Mouse (Mus musculus) forebrain, embryonic 16.5 days (tissue): Measurements from ENCODE around the gene Scarb2. TPM values are rescaled to one million over a fixed set of nuclear protein-coding genes. Genes with fewer than 3 reads are reported as not detected.
"Not testable (repeated sequence)": the region's sequence is repeated elsewhere in the genome, so short reads cannot be mapped to it uniquely, and the experiment has no call there.

Source experiments
- ATAC-seq: fragments of 200-750 bp; cut with Nextera tagmentation; 2 replicates; pipeline ENCODE4 v1.8.0; 2017; ENCODE audit warnings: mild to moderate bottlenecking, moderate library complexity
- H3K27ac ChIP-seq: fragments of 300-500 bp; sonication (generic); 2 replicates; pipeline ENCODE4 v1.5.1; 2014; ENCODE audit warnings: low read length, control low read depth
- H3K27me3 ChIP-seq: fragments of 300-500 bp; sonication (generic); replicated peaks from 2 replicates; pipeline ENCODE4 v1.6.1; 2014; ENCODE audit warnings: low read length; ENCODE audit not compliant: control insufficient read depth, insufficient read depth
- H3K36me3 ChIP-seq: fragments of 300-500 bp; sonication (generic); 2 replicates; pipeline ENCODE4 v1.6.1; 2014; ENCODE audit not compliant: control insufficient read depth, insufficient read depth
- H3K4me1 ChIP-seq: fragments of 300-500 bp; sonication (generic); replicated peaks from 2 replicates; pipeline ENCODE4 v1.6.1; 2014; ENCODE audit warnings: low read length; ENCODE audit not compliant: control insufficient read depth, insufficient read depth
- H3K4me2 ChIP-seq: fragments of 300-500 bp; sonication (generic); 2 replicates; pipeline ENCODE4 v1.6.1; 2014; ENCODE audit warnings: mild to moderate bottlenecking, low read length, control low read depth
- H3K4me3 ChIP-seq: fragments of 300-500 bp; sonication (generic); replicated peaks from 2 replicates; pipeline ENCODE4 v1.5.1; 2014; ENCODE audit warnings: mild to moderate bottlenecking, low read length, control low read depth
- H3K9ac ChIP-seq: fragments of 300-500 bp; sonication (generic); replicated peaks from 2 replicates; pipeline ENCODE4 v1.6.1; 2014; ENCODE audit warnings: low read depth, low read length, control low read depth
- H3K9me3 ChIP-seq: fragments of 300-500 bp; sonication (generic); 2 replicates; pipeline ENCODE4 v1.6.1; 2016; ENCODE audit warnings: low read length; ENCODE audit not compliant: control insufficient read depth
- WGBS: fragments of 180-500 bp; shearing (Covaris S2); extraction: QIAGEN DNeasy Blood & Tissue Kit; methylation state at CpG from one replicate; pipeline ENCODE4 v1.1.7; 2014; 5-methylcytosine and 5-hydroxymethylcytosine counted together
- polyA plus RNA-seq: library from polyadenylated mRNA; unstranded; fragments of >200 nt; fragmentation: Nextera tagmentation; extraction: Ambion mirVana; gene quantifications from 2 replicates; pipeline ENCODE4 v1.2.1, GENCODE M21; 2015

Scarb2 gene
- 25.1 and 27.0 TPM in 2 replicates for polyA plus RNA-seq

- Histone ChIP-seq H3K9me3 (no peaks in the 10 kb centered on the region), H3K4me2 (peak within 1 kb of the TSS; percentile 90), H3K27me3 (no peaks in the 10 kb centered on the region), H3K27ac (peak within 1 kb of the TSS; percentile 99), H3K4me1 (peaks cover 23% of the 10 kb centered on the region), H3K9ac (peak within 1 kb of the TSS; percentile 96), H3K4me3 (peak within 1 kb of the TSS; percentile 95), H3K36me3 (no peaks in the 10 kb centered on the region)
- no peak for ATAC-seq
These were observed at the start of gene Scarb2 for GRCm38 (mm10) chr5:92506733-92507132. TSS of gene Scarb2 (minus strand) at chr5:92506833.

- ATAC-seq: no peak
- Histone ChIP-seq H3K9me3 (no peaks in the 10 kb centered on the region), H3K27me3 (no peaks in the 10 kb centered on the region), H3K4me2 (no peak overlapping the region), H3K27ac (no peak overlapping the region), H3K36me3 (no peaks in the 10 kb centered on the region), H3K9ac (no peak overlapping the region), H3K4me3 (no peak overlapping the region), H3K4me1 (0 out of 2 replicates have a peak, but pooled peaks cover 2% of the 10 kb centered on the region)
- WGBS: 97% methylated on average over 1 of the region's 1 CpGs
These were observed 49.3 kb upstream of the Scarb2 start for GRCm38 (mm10) chr5:92555905-92556304.

- no peak within 1 kb of the TSS for H3K4me3 ChIP-seq
- no peak within 1 kb of the TSS; the same call in 1 of the 2 replicates for H3K4me2 ChIP-seq
- no peak within 1 kb of the TSS for H3K27ac ChIP-seq
- no peaks in the 10 kb centered on the region for H3K4me1 ChIP-seq
- no peaks in the 10 kb centered on the region for H3K9me3 ChIP-seq
- ATAC-seq: peak; percentile 82
- WGBS: 69% methylated on average over 16 of the region's 16 CpGs
- no peaks in the 10 kb centered on the region for H3K36me3 ChIP-seq
- H3K9ac ChIP-seq: no peak within 1 kb of the TSS
- no peaks in the 10 kb centered on the region for H3K27me3 ChIP-seq
These were observed 48.4 kb upstream of the Scarb2 start, which contains the start of gene Fam47e for GRCm38 (mm10) chr5:92554891-92555511. TSS of gene Fam47e (plus strand) at chr5:92555069.

- Histone ChIP-seq H3K4me1 (no peaks in the 10 kb centered on the region), H3K9ac (no peak overlapping the region), H3K27ac (no peak overlapping the region), H3K9me3 (no peaks in the 10 kb centered on the region), H3K36me3 (no peaks in the 10 kb centered on the region), H3K4me2 (no peak overlapping the region), H3K4me3 (no peak overlapping the region), H3K27me3 (no peaks in the 10 kb centered on the region)
- ATAC-seq: 0 out of 2 replicates have a peak, but pooled peaks have one; percentile 45
- 66% methylated on average over 4 of the region's 4 CpGs for WGBS
These were observed 47.8 kb upstream of the Scarb2 start for GRCm38 (mm10) chr5:92554443-92554842.

GRCm38 (mm10) chr5:92553939-92554338 is 47.3 kb upstream of the Scarb2 start:
- no peak overlapping the region for H3K9ac ChIP-seq
- H3K9me3 ChIP-seq: no peaks in the 10 kb centered on the region
- no peak overlapping the region for H3K4me3 ChIP-seq
- no peaks in the 10 kb centered on the region for H3K36me3 ChIP-seq
- no peaks in the 10 kb centered on the region for H3K4me1 ChIP-seq
- 74% methylated on average over 3 of the region's 3 CpGs for WGBS
- no peak overlapping the region for H3K27ac ChIP-seq
- H3K27me3 ChIP-seq: no peaks in the 10 kb centered on the region
- no peak for ATAC-seq
- no peak overlapping the region for H3K4me2 ChIP-seq

GRCm38 (mm10) chr5:92552611-92553010 is 46.0 kb upstream of the Scarb2 start:
- no peak overlapping the region for H3K9ac ChIP-seq
- no peak for ATAC-seq
- H3K4me3 ChIP-seq: no peak overlapping the region
- no peaks in the 10 kb centered on the region for H3K36me3 ChIP-seq
- H3K9me3 ChIP-seq: no peaks in the 10 kb centered on the region
- no peak overlapping the region for H3K27ac ChIP-seq
- 86% methylated on average over 2 of the region's 2 CpGs for WGBS
- no peaks in the 10 kb centered on the region for H3K4me1 ChIP-seq
- H3K4me2 ChIP-seq: no peak overlapping the region
- H3K27me3 ChIP-seq: no peaks in the 10 kb centered on the region

GRCm38 (mm10) chr5:92539698-92540097 is 33.1 kb upstream of the Scarb2 start:
- H3K27ac ChIP-seq: no peak overlapping the region
- 81% methylated on average over 4 of the region's 4 CpGs for WGBS
- H3K4me3 ChIP-seq: no peak overlapping the region
- no peaks in the 10 kb centered on the region for H3K27me3 ChIP-seq
- no peak overlapping the region for H3K9ac ChIP-seq
- ATAC-seq: no peak
- no peaks in the 10 kb centered on the region for H3K4me1 ChIP-seq
- H3K4me2 ChIP-seq: no peak overlapping the region
- no peaks in the 10 kb centered on the region for H3K9me3 ChIP-seq
- no peaks in the 10 kb centered on the region for H3K36me3 ChIP-seq

GRCm38 (mm10) chr5:92524821-92525258 is 18.2 kb upstream of the Scarb2 start:
- 71% methylated on average over 6 of the region's 6 CpGs for WGBS
- H3K4me1 ChIP-seq: no peaks in the 10 kb centered on the region
- H3K9me3 ChIP-seq: no peaks in the 10 kb centered on the region
- no peak overlapping the region for H3K4me2 ChIP-seq
- no peak overlapping the region for H3K27ac ChIP-seq
- H3K27me3 ChIP-seq: no peaks in the 10 kb centered on the region
- no peak overlapping the region for H3K4me3 ChIP-seq
- H3K9ac ChIP-seq: no peak overlapping the region
- ATAC-seq: no peak
- H3K36me3 ChIP-seq: no peaks in the 10 kb centered on the region

- H3K9me3 ChIP-seq, H3K27ac ChIP-seq, H3K36me3 ChIP-seq, H3K4me2 ChIP-seq, H3K9ac ChIP-seq, ATAC-seq, H3K4me3 ChIP-seq, H3K4me1 ChIP-seq, H3K27me3 ChIP-seq: not testable (repeated sequence)
- 85% methylated on average over 2 of the region's 2 CpGs for WGBS
These were observed 14.5 kb upstream of the Scarb2 start for GRCm38 (mm10) chr5:92521131-92521530.

GRCm38 (mm10) chr5:92512066-92512465 is 5.4 kb upstream of the Scarb2 start:
- Histone ChIP-seq H3K4me1 (no peaks in the 10 kb centered on the region), H3K9ac (no peak overlapping the region), H3K9me3 (no peaks in the 10 kb centered on the region), H3K27me3 (no peaks in the 10 kb centered on the region), H3K4me2 (no peak overlapping the region), H3K27ac (no peak overlapping the region), H3K36me3 (no peaks in the 10 kb centered on the region), H3K4me3 (no peak overlapping the region)
- WGBS: 92% methylated on average over 5 of the region's 5 CpGs
- ATAC-seq: no peak
